In the genomic region with DNA sequence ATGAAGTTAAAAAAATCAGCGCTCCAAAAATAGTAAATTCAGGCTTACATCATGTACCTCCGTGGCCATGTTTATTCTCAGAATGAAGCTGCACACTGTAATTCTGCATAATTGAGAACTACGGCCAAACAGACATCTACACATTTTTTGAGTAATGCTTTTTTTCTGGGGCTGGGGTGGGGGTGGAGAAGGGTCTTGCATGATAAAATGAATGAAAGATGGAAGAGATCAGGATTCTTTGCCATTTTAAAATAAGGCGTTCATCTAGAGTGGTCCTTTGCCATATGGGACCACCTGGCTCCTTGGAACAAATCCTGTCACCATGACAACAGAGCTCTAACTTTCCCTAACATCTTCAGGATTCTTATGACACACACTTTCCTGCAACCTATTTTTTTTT, we compare ENCODE assay signal across 15 mouse cellular contexts.
A peak's percentile ranks its signal among the peaks of the same experiment; 100 is the strongest.
DNase-seq lines count a peak whose midpoint lies in the region; ATAC-seq and TF ChIP-seq lines count a peak whose summit lies in the region.
"Had no signal": no experiment of that assay in that cellular context is flagged by ENCODE, and none has a peak within 500 bp of the region (broad histone marks: within the 10 kb centered on the region; RNA-seq: fewer than 3 reads in every experiment).

No protein-coding gene starts in this region.

- intact Hi-C loops in left cerebral cortex, postnatal 14 days (cut with DNase I) = no loop called here
- intact Hi-C loops in left cerebral cortex, adult 2 months (cut with DNase I) = loop anchor here (2.0 to 5.0 kb wide), 2 partner anchors 33 to 72 kb away; no protein-coding TSS in a partner anchor

- no peak for TF ChIP-seq POLR2A in brain, embryonic 14.5 days (IDR thresholded peaks at IDR 0.05; ENCODE audit: borderline replicate concordance, extremely low read depth, insufficient read depth, insufficient read length, poor library complexity, severe bottlenecking)

- H3K4me1 ChIP-seq in forebrain, embryonic 13.5 days = 0 out of 2 replicates have a peak, but pooled peaks cover 2% of the 10 kb centered on the region
- peaks cover 2% of the 10 kb centered on the region; the same call in 1 of the 2 replicates for H3K4me1 ChIP-seq in forebrain, embryonic 12.5 days
- no peaks in the 10 kb centered on the region for H3K4me1 ChIP-seq in liver, embryonic 11.5 days (replicated peaks; ENCODE audit: control insufficient read depth, insufficient read depth, low read length)
- H3K4me1 ChIP-seq: heart, embryonic 15.5 days had no signal

- H3K9ac ChIP-seq in forebrain, embryonic 13.5 days = no peak overlapping the region
- no peak overlapping the region for H3K9ac ChIP-seq in forebrain, embryonic 12.5 days
- H3K9ac ChIP-seq in liver, embryonic 11.5 days (ENCODE audit: low read depth, low read length) = no peak overlapping the region
- H3K9ac ChIP-seq: heart, embryonic 15.5 days; liver, postnatal 0 days had no signal

- peaks cover 10% of the 10 kb centered on the region; the same call in 1 of the 2 replicates for H3K9me3 ChIP-seq in forebrain, embryonic 13.5 days (replicated peaks)
- no peaks in the 10 kb centered on the region for H3K9me3 ChIP-seq in forebrain, embryonic 12.5 days
- H3K9me3 ChIP-seq in liver, embryonic 11.5 days (ENCODE audit: control insufficient read depth, low read length) = no peaks in the 10 kb centered on the region

- peak; percentile 74; the same call in 1 of the 2 replicates for ATAC-seq in forebrain, embryonic 13.5 days
- no peak for ATAC-seq in forebrain, embryonic 12.5 days (ENCODE audit: low FRiP score)
- ATAC-seq in liver, embryonic 11.5 days (replicated peaks; ENCODE audit: low FRiP score) = no peak
- ATAC-seq: liver, postnatal 0 days had no signal

- WGBS in forebrain, embryonic 13.5 days = 79% methylated on average over 4 of the region's 4 CpGs
- WGBS in forebrain, embryonic 12.5 days = 87% methylated on average over 4 of the region's 4 CpGs
- WGBS in liver, embryonic 11.5 days = 86% methylated on average over 4 of the region's 4 CpGs

- H3K36me3 ChIP-seq in forebrain, embryonic 13.5 days (ENCODE audit: poor library complexity, severe bottlenecking) = no peaks in the 10 kb centered on the region
- no peaks in the 10 kb centered on the region for H3K36me3 ChIP-seq in forebrain, embryonic 12.5 days (replicated peaks)
- no peaks in the 10 kb centered on the region for H3K36me3 ChIP-seq in liver, embryonic 11.5 days (ENCODE audit: control insufficient read depth, insufficient read depth, low read length)
- H3K36me3 ChIP-seq: heart, embryonic 15.5 days had no signal

- H3K27me3 ChIP-seq in forebrain, embryonic 13.5 days = no peaks in the 10 kb centered on the region
- H3K27me3 ChIP-seq in forebrain, embryonic 12.5 days = no peaks in the 10 kb centered on the region
- no peaks in the 10 kb centered on the region for H3K27me3 ChIP-seq in liver, embryonic 11.5 days (replicated peaks; ENCODE audit: control insufficient read depth, insufficient read depth, low read length)
- H3K27me3 ChIP-seq: heart, embryonic 15.5 days had no signal

- H3K4me2 ChIP-seq in forebrain, embryonic 13.5 days = no peak overlapping the region
- H3K4me2 ChIP-seq in forebrain, embryonic 12.5 days = no peak overlapping the region
- no peak overlapping the region for H3K4me2 ChIP-seq in liver, embryonic 11.5 days
- H3K4me2 ChIP-seq: heart, embryonic 15.5 days had no signal

- no peak overlapping the region for H3K4me3 ChIP-seq in forebrain, embryonic 13.5 days
- H3K4me3 ChIP-seq in forebrain, embryonic 12.5 days (replicated peaks) = no peak overlapping the region
- no peak overlapping the region for H3K4me3 ChIP-seq in left cerebral cortex, adult 2 months
- H3K4me3 ChIP-seq in liver, embryonic 11.5 days (ENCODE audit: low read depth, low read length) = no peak overlapping the region
- H3K4me3 ChIP-seq: heart, embryonic 15.5 days had no signal

- no peak overlapping the region for H3K27ac ChIP-seq in forebrain, embryonic 13.5 days
- no peak overlapping the region for H3K27ac ChIP-seq in forebrain, embryonic 12.5 days
- H3K27ac ChIP-seq in left cerebral cortex, adult 2 months = no peak overlapping the region; the same call in 1 of the 2 replicates
- H3K27ac ChIP-seq in liver, embryonic 11.5 days (ENCODE audit: low read depth, low read length) = no peak overlapping the region
- H3K27ac ChIP-seq: heart, embryonic 15.5 days had no signal

- no peak for TF ChIP-seq CTCF in left cerebral cortex, adult 2 months (IDR thresholded peaks at IDR 0.05)
- TF ChIP-seq CTCF in brain, embryonic 14.5 days (IDR thresholded peaks at IDR 0.05; ENCODE audit: borderline replicate concordance, extremely low read depth, insufficient read depth, insufficient read length) = no peak

- peak; percentile 44 to 73 for DNase-seq in left cerebral cortex, postnatal 14 days (ENCODE audit: low spot score in 2 of 2)
- DNase-seq in left cerebral cortex, adult 2 months (ENCODE audit: extremely low spot score in 1 of 2, low spot score in 2 of 2) = no peak
- peak; percentile 86 for DNase-seq in brain, embryonic 14.5 days (ENCODE audit: low read depth)
- peak; percentile 17 to 41 for DNase-seq in layer of hippocampus, postnatal 14 days (ENCODE audit: low spot score in 2 of 2)
- no peak for DNase-seq in liver, embryonic 11.5 days (ENCODE audit: low spot score)
- DNase-seq in Muller cell, postnatal 12 days (ENCODE audit: inconsistent ontology term) = no peak
- DNase-seq: adrenal gland, postnatal 14 days; cerebellum, adult 11 months; gastrocnemius, postnatal 36 days; kidney, postnatal 14 days; liver, postnatal 0 days; thymus, adult 18-20 months had no signal

Comparison
In these comparisons a context has a peak if more than half of its experiments do, and no peak if none do; other contexts are left out.
1. DNase-seq: peak in left cerebral cortex, postnatal 14 days (2 of 2), brain, embryonic 14.5 days (single experiment) and layer of hippocampus, postnatal 14 days (2 of 2); none in left cerebral cortex, adult 2 months (0 of 2), liver, embryonic 11.5 days (single experiment) and Muller cell, postnatal 12 days (single experiment).